Mouse (Mus musculus) kidney, postnatal 0 days (tissue): ENCODE measurements around the gene Rnf32. TPM values are rescaled to one million over a fixed set of nuclear protein-coding genes. Genes with fewer than 3 reads are reported as not detected.

Experiments
- ATAC-seq: fragments of 200-750 bp; cut with Nextera tagmentation; replicated peaks from 2 replicates; pipeline ENCODE4 v1.8.0; 2017; ENCODE audit warnings: low read depth, moderate number of reproducible peaks, moderate TSS enrichment, moderate library complexity; ENCODE audit not compliant: low FRiP score
- DNase-seq: peaks from one replicate; pipeline ENCODE4 v3.0.0-alpha.2; 2016; ENCODE audit warnings: low spot score
- H3K27ac ChIP-seq: fragments of 300-500 bp; sonication (generic); 2 replicates; pipeline ENCODE4 v1.5.1; 2014; ENCODE audit warnings: mild to moderate bottlenecking
- H3K27me3 ChIP-seq: fragments of 300-500 bp; sonication (generic); 2 replicates; pipeline ENCODE4 v1.6.1; 2014; ENCODE audit warnings: low read length, mixed read lengths; ENCODE audit not compliant: insufficient read depth
- H3K36me3 ChIP-seq: fragments of 300-500 bp; sonication (generic); 2 replicates; pipeline ENCODE4 v1.6.1; 2014; ENCODE audit warnings: low read length, mixed read lengths; ENCODE audit not compliant: insufficient read depth
- H3K4me1 ChIP-seq: fragments of 300-500 bp; sonication (generic); replicated peaks from 2 replicates; pipeline ENCODE4 v1.6.1; 2014; ENCODE audit warnings: antibody characterized with exemption, low read length, mixed read lengths; ENCODE audit not compliant: insufficient read depth
- H3K4me2 ChIP-seq: fragments of 300-500 bp; sonication (generic); 2 replicates; pipeline ENCODE4 v1.6.1; 2014; ENCODE audit warnings: mild to moderate bottlenecking, low read length, moderate library complexity, mixed read lengths
- H3K4me3 ChIP-seq: fragments of 300-500 bp; sonication (generic); replicated peaks from 2 replicates; pipeline ENCODE4 v1.5.1; 2014; ENCODE audit warnings: low read depth, low read length
- H3K9ac ChIP-seq: fragments of 300-500 bp; sonication (generic); 2 replicates; pipeline ENCODE4 v1.6.1; 2014; ENCODE audit warnings: low read depth, low read length
- H3K9me3 ChIP-seq: fragments of 300-500 bp; sonication (generic); replicated peaks from 2 replicates; pipeline ENCODE4 v1.6.1; 2016; ENCODE audit warnings: low read length, inconsistent platforms, mixed read lengths
- CTCF ChIP-seq: IDR thresholded peaks from 2 replicates; pipeline ENCODE4 v1.5.1; 2016; ENCODE audit warnings: antibody characterized with exemption, low read depth, mild to moderate bottlenecking, moderate library complexity
- WGBS: fragments of 180-500 bp; shearing (Covaris S2); extraction: QIAGEN DNeasy Blood & Tissue Kit; methylation state at CpG from one replicate; pipeline ENCODE4 v1.1.7; 2014; 5-methylcytosine and 5-hydroxymethylcytosine counted together
- polyA plus RNA-seq: library from polyadenylated mRNA; unstranded; fragments of >200 nt; fragmentation: Nextera tagmentation; extraction: Ambion mirVana; gene quantifications from 2 replicates; pipeline ENCODE4 v1.2.1, GENCODE M21; 2015

The Rnf32 gene
- polyA plus RNA-seq, 1 experiment from 2014 or later, result 1.8 TPM

- DNase-seq, result no peak
Observed at GRCm38 (mm10) chr5:29253876-29254275, 58.1 kb downstream of the Rnf32 start.

DNA sequence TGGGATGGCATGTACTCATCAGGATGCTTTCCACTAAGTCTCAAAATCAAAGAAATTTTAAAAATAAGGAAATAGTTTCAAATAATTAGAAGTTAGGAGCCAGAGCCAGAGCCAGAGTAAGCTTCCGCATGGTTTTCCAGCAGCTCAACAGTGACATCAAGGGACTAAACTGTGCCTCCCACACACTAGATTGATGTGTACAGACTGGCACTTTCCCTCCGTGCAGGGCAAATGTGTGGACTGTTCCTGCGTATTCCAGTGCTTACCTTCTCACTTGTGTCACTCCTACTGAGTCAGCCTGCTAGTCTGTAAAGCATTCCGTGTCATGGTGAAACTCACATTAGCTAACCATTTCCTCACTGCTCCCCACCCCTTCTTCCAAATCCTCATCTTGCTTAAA lies 75.1 kb downstream of the Rnf32 start:
- ATAC-seq, result no peak
- Histone ChIP-seq H3K9ac (no peak overlapping the region), H3K36me3 (no peaks in the 10 kb centered on the region), H3K27me3 (no peaks in the 10 kb centered on the region), H3K9me3 (no peaks in the 10 kb centered on the region), H3K27ac (no peak overlapping the region), H3K4me2 (no peak overlapping the region), H3K4me1 (no peaks in the 10 kb centered on the region), H3K4me3 (no peak overlapping the region)
- peak; percentile 14 for DNase-seq
- TF ChIP-seq CTCF, result peak; percentile 38; the same call in 1 of the 2 replicates
- WGBS, result 39% methylated on average over 4 of the region's 4 CpGs

More at GRCm38 (mm10) chr5:29253876-29254275, 58.1 kb downstream of the Rnf32 start:
- Histone ChIP-seq H3K27me3 (no peaks in the 10 kb centered on the region), H3K27ac (no peak overlapping the region), H3K4me2 (no peak overlapping the region), H3K4me1 (no peaks in the 10 kb centered on the region), H3K4me3 (no peak overlapping the region), H3K9me3 (no peaks in the 10 kb centered on the region), H3K9ac (no peak overlapping the region), H3K36me3 (no peaks in the 10 kb centered on the region)
- TF ChIP-seq CTCF, result no peak
- ATAC-seq, result no peak
- WGBS, result 58% methylated on average over 2 of the region's 2 CpGs

GRCm38 (mm10) chr5:29273426-29273825 lies 77.6 kb downstream of the Rnf32 start:
- Histone ChIP-seq H3K36me3 (no peaks in the 10 kb centered on the region), H3K4me3 (no peak overlapping the region), H3K27ac (no peak overlapping the region), H3K9me3 (no peaks in the 10 kb centered on the region), H3K9ac (no peak overlapping the region), H3K4me2 (no peak overlapping the region), H3K27me3 (no peaks in the 10 kb centered on the region), H3K4me1 (no peaks in the 10 kb centered on the region)
- TF ChIP-seq CTCF, result no peak
- ATAC-seq (no peak), DNase-seq (no peak)
- 69% methylated on average over 2 of the region's 2 CpGs for WGBS

DNA sequence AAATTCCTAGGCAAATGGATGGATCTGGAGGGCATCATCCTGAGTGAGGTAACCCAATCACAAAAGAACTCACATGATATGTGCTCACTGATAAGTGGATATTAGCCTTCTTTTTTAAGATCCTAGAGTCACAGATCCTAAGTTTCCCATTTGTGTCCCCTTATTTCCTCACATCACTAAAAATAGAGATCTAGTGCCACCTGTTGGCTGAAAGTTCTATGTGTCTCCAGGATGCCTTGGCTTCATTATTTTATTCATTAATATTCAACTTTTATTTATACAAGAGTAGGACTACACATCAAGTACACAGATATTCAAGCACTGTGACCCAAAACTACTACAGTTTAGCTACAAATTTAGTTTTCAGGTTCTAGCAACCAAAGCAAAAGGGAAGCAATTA lies 79.0 kb downstream of the Rnf32 start:
- no peak for ATAC-seq
- no peaks in the 10 kb centered on the region for H3K4me1 ChIP-seq

More for the DNA sequence above, 79.0 kb downstream of the Rnf32 start:
- Histone ChIP-seq H3K9ac (no peak overlapping the region), H3K4me2 (no peak overlapping the region), H3K9me3 (no peaks in the 10 kb centered on the region), H3K36me3 (no peaks in the 10 kb centered on the region), H3K4me3 (no peak overlapping the region), H3K27ac (no peak overlapping the region), H3K27me3 (no peaks in the 10 kb centered on the region)
- peak; percentile 62 for TF ChIP-seq CTCF
- DNase-seq, result peak; percentile 24

Other genes starting within 250 kb of the Rnf32 start
- gene Lmbr1, start 182.4 kb downstream of the Rnf32 start, polyA plus RNA-seq, result 13.6 and 15.5 TPM in 2 replicates
- 19.6 and 20.0 TPM in 2 replicates for gene Nom1, start 238.7 kb downstream of the Rnf32 start, polyA plus RNA-seq